Mouse (Mus musculus) stomach, embryonic 15.5 days (tissue): ENCODE results near the gene Rasgrp3. TPM values are rescaled to one million over a fixed set of nuclear protein-coding genes. Genes with fewer than 3 reads are reported as not detected.

ENCODE experiments used
- ATAC-seq: fragments of 200-750 bp; cut with Nextera tagmentation; 2 replicates; pipeline ENCODE4 v1.8.0; 2017; ENCODE audit warnings: low read depth, moderate number of reproducible peaks, moderate TSS enrichment; ENCODE audit not compliant: insufficient read depth, low FRiP score
- H3K27ac ChIP-seq: fragments of 300-500 bp; sonication (generic); 2 replicates; pipeline ENCODE4 v1.5.1; 2015; ENCODE audit warnings: mild to moderate bottlenecking, inconsistent platforms
- H3K27me3 ChIP-seq: fragments of 300-500 bp; sonication (generic); replicated peaks from 2 replicates; pipeline ENCODE4 v1.6.1; 2015; ENCODE audit warnings: inconsistent platforms
- H3K36me3 ChIP-seq: fragments of 300-500 bp; sonication (generic); 2 replicates; pipeline ENCODE4 v1.6.1; 2015; ENCODE audit warnings: inconsistent platforms
- H3K4me1 ChIP-seq: fragments of 300-500 bp; sonication (generic); 2 replicates; pipeline ENCODE4 v1.6.1; 2015; ENCODE audit warnings: inconsistent platforms
- H3K4me2 ChIP-seq: fragments of 300-500 bp; sonication (generic); 2 replicates; pipeline ENCODE4 v1.6.1; 2015; ENCODE audit warnings: mild to moderate bottlenecking, inconsistent platforms
- H3K4me3 ChIP-seq: fragments of 300-500 bp; sonication (generic); replicated peaks from 2 replicates; pipeline ENCODE4 v1.5.1; 2015; ENCODE audit warnings: inconsistent platforms
- H3K9ac ChIP-seq: fragments of 300-500 bp; sonication (generic); 2 replicates; pipeline ENCODE4 v1.6.1; 2015; ENCODE audit warnings: inconsistent platforms
- H3K9me3 ChIP-seq: fragments of 300-500 bp; sonication (generic); 2 replicates; pipeline ENCODE4 v1.6.1; 2016; ENCODE audit warnings: inconsistent platforms
- WGBS: fragments of 180-500 bp; shearing (Covaris S2); methylation state at CpG from one replicate; pipeline ENCODE4 v1.1.7; 2015; 5-methylcytosine and 5-hydroxymethylcytosine counted together
- polyA plus RNA-seq: library from polyadenylated mRNA; unstranded; fragments of >200 nt; fragmentation: Nextera tagmentation; extraction: Ambion mirVana; gene quantifications from 2 replicates; pipeline ENCODE4 v1.2.1, GENCODE M21; 2015

The Rasgrp3 gene
- 15.2 and 17.7 TPM in 2 replicates for polyA plus RNA-seq

GRCm38 (mm10) chr17:75435599-75435998, at the start of gene Rasgrp3:
TSS of gene Rasgrp3 (plus strand) at chr17:75435896.
- WGBS = 60% methylated on average over 6 of the region's 6 CpGs
- Histone ChIP-seq H3K9me3 (no peaks in the 10 kb centered on the region), H3K4me3 (peak within 1 kb of the TSS; percentile 13; the same call in 1 of the 2 replicates), H3K4me2 (no peak within 1 kb of the TSS), H3K36me3 (no peaks in the 10 kb centered on the region), H3K4me1 (no peaks in the 10 kb centered on the region), H3K9ac (no peak within 1 kb of the TSS), H3K27me3 (no peaks in the 10 kb centered on the region), H3K27ac (no peak within 1 kb of the TSS; the same call in 1 of the 2 replicates)
- ATAC-seq = no peak

- H3K4me2 ChIP-seq = no peak overlapping the region
- no peaks in the 10 kb centered on the region for H3K27me3 ChIP-seq
- peaks cover 3% of the 10 kb centered on the region; the same call in 1 of the 2 replicates for H3K36me3 ChIP-seq
- H3K27ac ChIP-seq = no peak overlapping the region
- no peaks in the 10 kb centered on the region for H3K4me1 ChIP-seq
- no peak for ATAC-seq
- 53% methylated on average over 4 of the region's 4 CpGs for WGBS
- no peaks in the 10 kb centered on the region for H3K9me3 ChIP-seq
- no peak overlapping the region for H3K4me3 ChIP-seq
- H3K9ac ChIP-seq = no peak overlapping the region
Observed at GRCm38 (mm10) chr17:75388402-75388801, 47.3 kb upstream of the Rasgrp3 start.

GRCm38 (mm10) chr17:75390142-75390541, 45.6 kb upstream of the Rasgrp3 start:
- no peaks in the 10 kb centered on the region for H3K4me1 ChIP-seq
- H3K4me3 ChIP-seq = no peak overlapping the region
- H3K36me3 ChIP-seq = peaks cover 3% of the 10 kb centered on the region; the same call in 1 of the 2 replicates
- ATAC-seq = no peak
- H3K9ac ChIP-seq = no peak overlapping the region
- H3K4me2 ChIP-seq = no peak overlapping the region
- H3K27ac ChIP-seq = no peak overlapping the region
- no peaks in the 10 kb centered on the region for H3K27me3 ChIP-seq
- H3K9me3 ChIP-seq = no peaks in the 10 kb centered on the region
- WGBS = 92% methylated on average over 10 of the region's 10 CpGs

- WGBS = 81% methylated on average over 6 of the region's 6 CpGs
- Histone ChIP-seq H3K27ac (no peak overlapping the region), H3K9me3 (no peaks in the 10 kb centered on the region), H3K27me3 (no peaks in the 10 kb centered on the region), H3K9ac (no peak overlapping the region), H3K4me3 (no peak overlapping the region), H3K4me1 (no peaks in the 10 kb centered on the region), H3K4me2 (no peak overlapping the region), H3K36me3 (peaks cover 3% of the 10 kb centered on the region; the same call in 1 of the 2 replicates)
- no peak for ATAC-seq
Observed at GRCm38 (mm10) chr17:75391429-75392192, 44.1 kb upstream of the Rasgrp3 start.

GRCm38 (mm10) chr17:75406405-75406804, 29.3 kb upstream of the Rasgrp3 start:
- no peaks in the 10 kb centered on the region for H3K36me3 ChIP-seq
- H3K27me3 ChIP-seq = no peaks in the 10 kb centered on the region
- no peaks in the 10 kb centered on the region for H3K9me3 ChIP-seq
- no peak for ATAC-seq
- no peaks in the 10 kb centered on the region for H3K4me1 ChIP-seq
- H3K4me2 ChIP-seq = no peak overlapping the region
- 57% methylated on average over 4 of the region's 4 CpGs for WGBS
- no peak overlapping the region for H3K9ac ChIP-seq
- no peak overlapping the region for H3K27ac ChIP-seq
- no peak overlapping the region for H3K4me3 ChIP-seq

- Histone ChIP-seq H3K27me3 (no peaks in the 10 kb centered on the region), H3K9me3 (no peaks in the 10 kb centered on the region), H3K36me3 (no peaks in the 10 kb centered on the region), H3K9ac (no peak overlapping the region), H3K27ac (no peak overlapping the region), H3K4me1 (no peaks in the 10 kb centered on the region), H3K4me3 (no peak overlapping the region), H3K4me2 (no peak overlapping the region)
- no peak for ATAC-seq
- 56% methylated on average over 3 of the region's 3 CpGs for WGBS
Observed at GRCm38 (mm10) chr17:75416861-75417260, 18.8 kb upstream of the Rasgrp3 start.

- ATAC-seq = no peak
- Histone ChIP-seq H3K27ac (no peak overlapping the region), H3K9me3 (no peaks in the 10 kb centered on the region), H3K36me3 (no peaks in the 10 kb centered on the region), H3K4me3 (no peak overlapping the region), H3K4me1 (no peaks in the 10 kb centered on the region), H3K4me2 (no peak overlapping the region), H3K9ac (no peak overlapping the region), H3K27me3 (no peaks in the 10 kb centered on the region)
- WGBS = 87% methylated on average over 2 of the region's 2 CpGs
Observed at GRCm38 (mm10) chr17:75434152-75434551, 1.5 kb upstream of the Rasgrp3 start.

GRCm38 (mm10) chr17:75434871-75435270, 825 bp upstream of the Rasgrp3 start:
- 71% methylated on average over 3 of the region's 3 CpGs for WGBS
- Histone ChIP-seq H3K4me3 (no peak overlapping the region), H3K9ac (no peak overlapping the region), H3K4me2 (no peak overlapping the region), H3K27ac (no peak overlapping the region), H3K9me3 (no peaks in the 10 kb centered on the region), H3K27me3 (no peaks in the 10 kb centered on the region), H3K36me3 (no peaks in the 10 kb centered on the region), H3K4me1 (no peaks in the 10 kb centered on the region)
- ATAC-seq = no peak

- H3K27ac ChIP-seq = no peak overlapping the region; the same call in 1 of the 2 replicates
- no peak overlapping the region for H3K9ac ChIP-seq
- no peak overlapping the region for H3K4me2 ChIP-seq
- no peaks in the 10 kb centered on the region for H3K36me3 ChIP-seq
- no peaks in the 10 kb centered on the region for H3K9me3 ChIP-seq
- WGBS = 56% methylated on average over 8 of the region's 8 CpGs
- no peaks in the 10 kb centered on the region for H3K27me3 ChIP-seq
- H3K4me3 ChIP-seq = no peak overlapping the region; the same call in 1 of the 2 replicates
- ATAC-seq = no peak
- no peaks in the 10 kb centered on the region for H3K4me1 ChIP-seq
Observed at GRCm38 (mm10) chr17:75436095-75436494, 399 bp downstream of the Rasgrp3 start.

GRCm38 (mm10) chr17:75436819-75437218, 1.1 kb downstream of the Rasgrp3 start:
- no peak overlapping the region for H3K4me2 ChIP-seq
- no peaks in the 10 kb centered on the region for H3K36me3 ChIP-seq
- no peaks in the 10 kb centered on the region for H3K4me1 ChIP-seq
- H3K4me3 ChIP-seq = peak overlapping the region; percentile 13; the same call in 1 of the 2 replicates
- H3K27ac ChIP-seq = no peak overlapping the region
- no peaks in the 10 kb centered on the region for H3K9me3 ChIP-seq
- WGBS = 43% methylated on average over 6 of the region's 6 CpGs
- H3K9ac ChIP-seq = no peak overlapping the region
- no peak for ATAC-seq
- H3K27me3 ChIP-seq = no peaks in the 10 kb centered on the region

- Histone ChIP-seq H3K27me3 (no peaks in the 10 kb centered on the region), H3K9ac (no peak overlapping the region), H3K4me1 (no peaks in the 10 kb centered on the region), H3K27ac (no peak overlapping the region), H3K9me3 (no peaks in the 10 kb centered on the region), H3K4me2 (no peak overlapping the region), H3K36me3 (no peaks in the 10 kb centered on the region), H3K4me3 (peak overlapping the region; percentile 13; the same call in 1 of the 2 replicates)
- WGBS = 56% methylated on average over 11 of the region's 11 CpGs
- ATAC-seq = no peak
Observed at GRCm38 (mm10) chr17:75437239-75437750, 1.6 kb downstream of the Rasgrp3 start.

GRCm38 (mm10) chr17:75438162-75438561, 2.5 kb downstream of the Rasgrp3 start:
- Histone ChIP-seq H3K4me1 (no peaks in the 10 kb centered on the region), H3K4me3 (no peak overlapping the region)

More at GRCm38 (mm10) chr17:75438162-75438561, 2.5 kb downstream of the Rasgrp3 start:
- 32% methylated on average over 5 of the region's 5 CpGs for WGBS
- no peaks in the 10 kb centered on the region for H3K9me3 ChIP-seq
- no peak; the same call in 1 of the 2 replicates for ATAC-seq
- no peak overlapping the region for H3K4me2 ChIP-seq
- no peak overlapping the region for H3K9ac ChIP-seq
- H3K27me3 ChIP-seq = no peaks in the 10 kb centered on the region
- H3K27ac ChIP-seq = no peak overlapping the region
- H3K36me3 ChIP-seq = no peaks in the 10 kb centered on the region
